Mouse (Mus musculus) hindbrain, postnatal 0 days (tissue): ENCODE data around the gene Sec24b. TPM values are rescaled to one million over a fixed set of nuclear protein-coding genes. Genes with fewer than 3 reads are reported as not detected.

Experiments
- ATAC-seq: fragments of 200-750 bp; cut with Nextera tagmentation; 2 replicates; pipeline ENCODE4 v1.8.0; 2017; ENCODE audit warnings: mild to moderate bottlenecking, moderate TSS enrichment, moderate library complexity
- DNase-seq: peaks from one replicate; pipeline ENCODE4 v3.0.0-alpha.2; 2015; ENCODE audit warnings: low spot score
- H3K27ac ChIP-seq: fragments of 300-500 bp; sonication (generic); 2 replicates; pipeline ENCODE4 v1.5.1; 2014; ENCODE audit warnings: mild to moderate bottlenecking
- H3K27me3 ChIP-seq: fragments of 300-500 bp; sonication (generic); 2 replicates; pipeline ENCODE4 v1.6.1; 2014; ENCODE audit warnings: low read length, mixed read lengths; ENCODE audit not compliant: insufficient read depth
- H3K36me3 ChIP-seq: fragments of 300-500 bp; sonication (generic); 2 replicates; pipeline ENCODE4 v1.6.1; 2014; ENCODE audit warnings: low read length, mixed read lengths; ENCODE audit not compliant: insufficient read depth
- H3K4me1 ChIP-seq: fragments of 300-500 bp; sonication (generic); 2 replicates; pipeline ENCODE4 v1.6.1; 2014; ENCODE audit warnings: antibody characterized with exemption, low read length, mixed read lengths; ENCODE audit not compliant: insufficient read depth
- H3K4me2 ChIP-seq: fragments of 300-500 bp; sonication (generic); 2 replicates; pipeline ENCODE4 v1.6.1; 2014; ENCODE audit warnings: low read depth, mild to moderate bottlenecking, low read length, moderate library complexity, mixed read lengths
- H3K4me3 ChIP-seq: fragments of 300-500 bp; sonication (generic); 2 replicates; pipeline ENCODE4 v1.5.1; 2014; ENCODE audit warnings: low read length
- H3K9ac ChIP-seq: fragments of 300-500 bp; sonication (generic); replicated peaks from 2 replicates; pipeline ENCODE4 v1.6.1; 2014; ENCODE audit warnings: mild to moderate bottlenecking, low read length, moderate library complexity, mixed read lengths
- H3K9me3 ChIP-seq: fragments of 300-500 bp; sonication (generic); 2 replicates; pipeline ENCODE4 v1.6.1; 2016; ENCODE audit warnings: low read length, mixed read lengths
- CTCF ChIP-seq: IDR thresholded peaks from 2 replicates; pipeline ENCODE4 v1.5.1; 2016; ENCODE audit warnings: antibody characterized with exemption, control low read depth, low read depth
- WGBS: fragments of 180-500 bp; shearing (Covaris S2); extraction: QIAGEN DNeasy Blood & Tissue Kit; methylation state at CpG from one replicate; pipeline ENCODE4 v1.1.7; 2014; 5-methylcytosine and 5-hydroxymethylcytosine counted together
- polyA plus RNA-seq: library from polyadenylated mRNA; unstranded; fragments of >200 nt; fragmentation: Nextera tagmentation; extraction: Ambion mirVana; gene quantifications from 2 replicates; pipeline ENCODE4 v1.2.1, GENCODE M21; 2015
- total RNA-seq: library from RNA; depleted of rRNA; stranded (reverse); fragments of >200 nt; gene quantifications from 2 replicates; pipeline ENCODE4 v1.2.3, GENCODE M21; 2014

Gene Sec24b
- total and polyA plus RNA-seq, 2 experiments from 2014 or later, result 34.0 to 39.7 TPM

DNA sequence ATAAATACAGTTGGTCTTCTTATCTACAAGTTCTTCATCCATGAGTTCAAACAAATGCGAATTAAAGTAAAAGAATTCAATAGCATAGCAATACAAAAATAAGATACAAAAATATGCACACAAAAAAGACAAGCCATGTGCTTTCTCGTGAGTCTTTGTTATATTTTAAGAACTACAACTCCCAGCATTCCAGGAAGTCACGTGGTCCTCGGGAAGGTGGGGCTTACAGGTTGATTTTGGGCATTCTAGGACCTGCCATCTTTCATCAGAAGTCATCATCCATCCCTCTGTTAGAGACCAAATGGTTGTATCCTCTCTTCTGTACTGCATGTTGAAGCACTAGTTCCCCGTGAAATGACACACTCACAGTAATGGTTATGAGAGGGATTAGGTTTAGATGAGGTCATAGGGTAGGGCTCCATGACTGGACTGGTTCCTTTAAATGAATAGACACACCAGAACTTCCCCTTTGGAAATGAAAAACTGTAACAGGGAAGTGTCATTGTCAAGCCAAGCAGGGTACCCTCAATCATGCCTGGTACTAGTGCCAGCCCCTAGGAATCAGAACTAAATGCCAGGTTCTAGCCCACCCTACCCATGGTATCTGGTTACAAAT is 112.1 kb downstream of the Sec24b start:
- 85% methylated on average over 5 of the region's 5 CpGs for WGBS
- ATAC-seq, result no peak
- DNase-seq, result no peak
- no peak overlapping the region for H3K27ac ChIP-seq
- H3K36me3 ChIP-seq, result no peaks in the 10 kb centered on the region
- no peaks in the 10 kb centered on the region for H3K4me1 ChIP-seq
- no peak overlapping the region for H3K9ac ChIP-seq
- no peak for TF ChIP-seq CTCF
- H3K27me3 ChIP-seq, result no peaks in the 10 kb centered on the region
- no peak overlapping the region for H3K4me2 ChIP-seq
- H3K4me3 ChIP-seq, result no peak overlapping the region
- no peaks in the 10 kb centered on the region for H3K9me3 ChIP-seq

DNA sequence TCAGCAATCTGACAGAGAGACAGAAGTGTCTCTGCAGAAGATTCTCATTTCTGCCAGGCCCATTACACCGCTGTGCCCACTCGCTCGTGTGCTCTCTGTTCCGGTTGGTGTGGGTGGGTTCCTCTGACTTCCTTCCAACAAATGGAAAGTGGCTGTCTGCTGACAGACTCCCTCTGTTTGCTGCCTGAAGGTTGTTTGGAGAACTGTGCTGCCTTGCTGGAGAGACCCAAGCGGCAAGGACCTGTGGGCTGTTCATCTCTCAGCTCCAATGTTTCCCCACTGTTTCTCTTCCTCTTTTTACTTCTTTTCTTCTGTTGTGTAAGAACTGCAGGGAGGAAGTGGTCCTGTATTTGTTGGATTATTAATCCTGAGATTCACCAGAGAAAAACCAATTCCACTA is 113.0 kb downstream of the Sec24b start:
- ATAC-seq (no peak), DNase-seq (no peak)
- 94% methylated on average over 5 of the region's 5 CpGs for WGBS

DNA sequence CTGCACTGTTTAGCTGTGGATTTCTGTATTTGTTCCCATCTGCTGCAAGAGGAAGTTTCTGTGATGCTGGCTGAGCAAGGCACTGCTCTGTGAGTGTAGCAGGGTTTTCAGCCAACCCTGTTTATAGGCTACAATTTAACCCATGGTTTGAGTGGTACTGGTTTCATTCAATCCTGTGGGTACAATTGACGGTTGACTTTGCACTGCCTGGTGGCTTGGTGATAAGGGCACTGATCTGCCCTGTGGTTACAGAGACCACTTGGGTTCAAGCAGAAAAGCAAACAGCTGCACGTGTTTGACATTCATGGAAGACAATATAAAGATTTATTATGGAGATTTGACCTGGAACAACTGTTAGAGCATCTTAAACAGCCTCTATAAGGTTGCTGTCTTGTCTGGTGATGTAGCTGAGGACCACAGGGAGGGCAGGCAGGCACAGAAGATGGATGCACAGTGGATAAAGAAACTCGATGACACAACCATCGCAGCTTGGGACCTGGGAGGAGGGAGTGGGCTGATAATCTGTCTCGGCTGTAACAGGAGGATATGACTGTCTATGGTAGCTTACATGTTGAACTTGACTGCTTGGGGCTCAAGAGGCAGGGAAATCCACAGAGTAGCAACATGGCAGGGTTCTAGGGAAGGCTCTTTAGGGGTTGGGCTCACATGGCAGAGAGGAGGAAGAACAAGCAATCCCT is 115.0 kb downstream of the Sec24b start:
- no peak for ATAC-seq
- Histone ChIP-seq H3K4me1 (no peaks in the 10 kb centered on the region), H3K4me3 (no peak overlapping the region), H3K4me2 (no peak overlapping the region), H3K36me3 (no peaks in the 10 kb centered on the region), H3K27ac (no peak overlapping the region), H3K27me3 (no peaks in the 10 kb centered on the region), H3K9me3 (no peaks in the 10 kb centered on the region), H3K9ac (no peak overlapping the region)
- WGBS, result 78% methylated on average over 5 of the region's 5 CpGs
- no peak for TF ChIP-seq CTCF
- DNase-seq, result no peak

More for the DNA sequence above, 113.0 kb downstream of the Sec24b start:
- H3K4me1 ChIP-seq, result no peaks in the 10 kb centered on the region
- TF ChIP-seq CTCF, result no peak
- no peak overlapping the region for H3K4me3 ChIP-seq
- H3K36me3 ChIP-seq, result no peaks in the 10 kb centered on the region
- no peaks in the 10 kb centered on the region for H3K9me3 ChIP-seq
- no peak overlapping the region for H3K9ac ChIP-seq
- H3K27ac ChIP-seq, result no peak overlapping the region
- H3K27me3 ChIP-seq, result no peaks in the 10 kb centered on the region
- H3K4me2 ChIP-seq, result no peak overlapping the region

DNA sequence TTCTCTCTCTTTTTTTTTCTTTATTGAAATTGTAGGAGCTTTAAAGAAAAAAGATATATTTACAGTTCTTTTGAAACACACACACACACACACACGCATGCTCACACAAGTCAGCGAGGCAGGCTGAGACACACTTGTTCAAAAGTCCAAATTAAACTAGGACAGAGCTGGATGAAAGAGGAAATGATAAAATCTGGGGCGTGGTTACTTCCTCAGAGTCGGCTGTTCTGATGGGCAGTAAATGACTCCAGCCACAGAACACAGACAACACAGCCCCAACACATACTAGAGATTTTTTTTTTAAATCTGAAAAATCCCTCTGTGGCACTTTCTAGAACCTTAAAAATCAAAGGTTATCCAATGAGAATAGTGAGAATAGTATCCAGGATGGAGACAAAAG is 117.5 kb downstream of the Sec24b start:
- Histone ChIP-seq H3K9me3 (no peaks in the 10 kb centered on the region), H3K4me2 (no peak overlapping the region), H3K9ac (no peak overlapping the region), H3K27me3 (no peaks in the 10 kb centered on the region), H3K27ac (no peak overlapping the region), H3K36me3 (no peaks in the 10 kb centered on the region), H3K4me3 (no peak overlapping the region), H3K4me1 (no peaks in the 10 kb centered on the region)
- 87% methylated on average over 4 of the region's 4 CpGs for WGBS
- no peak for ATAC-seq
- TF ChIP-seq CTCF, result no peak
- no peak for DNase-seq

DNA sequence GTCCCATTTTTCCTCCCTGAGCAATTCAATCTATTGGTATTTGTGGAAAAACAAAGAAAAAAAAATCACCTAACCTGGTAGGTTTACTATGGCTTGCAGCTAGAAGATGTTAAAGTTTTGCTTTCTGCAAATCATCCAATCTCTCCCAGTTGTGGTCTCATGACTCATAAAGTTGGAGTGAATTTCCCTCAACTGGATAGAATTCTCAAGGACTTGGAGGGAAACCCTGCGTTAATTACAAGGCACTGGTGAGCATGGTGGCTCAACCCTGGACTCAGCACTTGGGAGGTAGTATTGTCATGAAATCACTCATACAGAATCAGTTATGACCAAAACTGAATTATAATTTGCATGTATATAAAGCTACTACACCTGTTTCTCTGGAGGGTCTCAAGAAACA is 120.1 kb downstream of the Sec24b start:
- Histone ChIP-seq H3K4me2 (no peak overlapping the region), H3K9ac (no peak overlapping the region), H3K27me3 (no peaks in the 10 kb centered on the region), H3K27ac (no peak overlapping the region), H3K36me3 (no peaks in the 10 kb centered on the region), H3K4me1 (no peaks in the 10 kb centered on the region), H3K4me3 (no peak overlapping the region), H3K9me3 (no peaks in the 10 kb centered on the region)
- DNase-seq (no peak), ATAC-seq (no peak)
- no peak for TF ChIP-seq CTCF
- WGBS, result 100% methylated on average over 1 of the region's 1 CpGs

DNA sequence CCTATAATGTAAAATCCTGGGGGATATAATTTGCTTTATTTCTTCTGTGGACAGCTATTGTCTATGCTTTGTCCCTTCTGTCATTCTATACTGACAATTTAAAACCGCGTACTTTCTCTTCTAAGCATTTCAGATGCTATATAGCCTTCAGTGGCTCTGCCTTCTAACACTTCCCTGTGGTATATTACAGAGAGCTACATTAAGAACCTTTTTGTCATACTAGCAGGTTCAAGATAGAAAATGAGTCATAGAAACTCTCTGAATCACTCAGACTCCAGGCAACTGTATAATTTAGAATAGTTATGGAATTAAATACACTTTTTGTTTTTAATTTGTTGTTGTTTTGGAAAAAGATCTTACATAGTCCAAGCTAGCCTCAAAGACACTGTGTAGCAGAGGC is 120.6 kb downstream of the Sec24b start:
- no peak overlapping the region for H3K9ac ChIP-seq
- H3K4me3 ChIP-seq, result no peak overlapping the region
- H3K9me3 ChIP-seq, result no peaks in the 10 kb centered on the region
- no peak overlapping the region for H3K27ac ChIP-seq
- DNase-seq (no peak), ATAC-seq (no peak)
- no peaks in the 10 kb centered on the region for H3K36me3 ChIP-seq
- no peak for TF ChIP-seq CTCF
- H3K27me3 ChIP-seq, result no peaks in the 10 kb centered on the region
- H3K4me1 ChIP-seq, result no peaks in the 10 kb centered on the region
- WGBS, result 93% methylated on average over 2 of the region's 2 CpGs
- no peak overlapping the region for H3K4me2 ChIP-seq

DNA sequence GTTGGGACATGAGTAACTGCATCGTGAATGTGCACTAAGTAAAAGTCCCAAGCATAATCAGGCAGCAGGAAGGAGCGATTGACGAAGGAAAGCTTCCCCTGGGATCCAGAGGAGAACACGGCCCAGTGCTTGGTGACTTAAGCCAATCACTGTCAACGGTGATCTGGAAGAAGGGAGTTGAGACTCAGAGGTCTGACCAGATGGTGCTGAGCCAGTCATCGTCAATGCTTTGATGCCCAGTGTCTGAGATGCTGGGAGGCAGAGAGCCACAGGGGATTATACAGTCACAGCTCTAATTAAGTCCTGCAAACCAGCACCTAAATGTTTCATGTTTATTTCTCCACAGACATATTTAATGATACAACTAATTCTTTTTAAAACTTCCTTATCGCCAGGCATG is 122.3 kb downstream of the Sec24b start:
- no peak overlapping the region for H3K9ac ChIP-seq
- H3K4me3 ChIP-seq, result no peak overlapping the region
- H3K27me3 ChIP-seq, result no peaks in the 10 kb centered on the region
- H3K36me3 ChIP-seq, result no peaks in the 10 kb centered on the region
- H3K4me1 ChIP-seq, result no peaks in the 10 kb centered on the region
- no peak for DNase-seq
- H3K27ac ChIP-seq, result no peak overlapping the region
- ATAC-seq, result no peak
- no peaks in the 10 kb centered on the region for H3K9me3 ChIP-seq
- no peak overlapping the region for H3K4me2 ChIP-seq
- TF ChIP-seq CTCF, result no peak
- WGBS, result 53% methylated on average over 7 of the region's 7 CpGs
